Mouse (Mus musculus): Measurements from ENCODE around the gene Gm21954.

Gene Gm21954

DNA sequence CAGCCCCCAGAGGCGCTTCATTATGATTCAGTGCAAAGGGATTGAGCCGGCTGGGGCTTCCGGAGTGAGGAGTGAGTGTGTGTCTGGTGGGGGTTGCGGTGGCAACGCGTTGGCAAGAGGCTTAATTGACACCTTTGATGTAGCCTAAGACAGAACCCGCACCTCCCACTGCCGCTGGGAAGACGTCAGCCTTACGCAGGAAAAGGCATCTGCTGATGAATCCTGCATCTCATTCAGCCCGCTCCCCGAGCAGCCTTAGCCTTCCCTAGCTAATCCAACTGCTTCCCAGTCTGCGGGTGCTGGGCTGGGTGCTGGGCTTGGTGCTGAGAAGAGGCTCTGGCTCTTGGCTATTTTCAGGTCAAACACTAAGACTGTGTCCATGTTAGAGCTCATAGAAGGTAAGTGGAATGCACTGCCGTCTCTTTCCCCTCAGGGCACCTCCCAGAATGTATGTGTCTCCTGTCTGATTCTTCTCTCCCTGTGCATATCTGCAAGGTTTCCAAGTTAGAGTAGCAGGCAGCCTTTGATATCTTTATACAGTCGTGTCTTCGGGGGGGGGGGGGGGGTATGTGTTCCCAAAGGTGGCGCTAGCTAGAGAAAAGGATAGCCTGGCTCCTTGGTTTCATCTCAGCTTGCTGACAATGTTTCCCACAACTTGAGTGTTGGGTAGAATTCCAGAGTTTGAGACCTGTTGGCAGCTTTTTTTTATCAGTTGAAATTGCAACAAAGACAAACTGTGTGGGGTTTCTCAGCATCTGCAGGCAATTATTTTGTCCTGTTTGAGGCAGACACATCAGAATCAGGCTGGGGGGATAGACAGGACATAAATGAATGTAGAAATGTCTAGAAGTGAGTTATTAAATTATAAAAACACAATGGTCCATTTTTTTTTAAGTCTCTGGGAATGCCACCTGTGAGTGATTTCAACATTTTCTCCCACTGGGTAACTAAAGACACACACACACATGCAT, 10.0 kb downstream of the Gm21954 start:
- DNase-seq, result peak; percentile 85 to 87

DNA sequence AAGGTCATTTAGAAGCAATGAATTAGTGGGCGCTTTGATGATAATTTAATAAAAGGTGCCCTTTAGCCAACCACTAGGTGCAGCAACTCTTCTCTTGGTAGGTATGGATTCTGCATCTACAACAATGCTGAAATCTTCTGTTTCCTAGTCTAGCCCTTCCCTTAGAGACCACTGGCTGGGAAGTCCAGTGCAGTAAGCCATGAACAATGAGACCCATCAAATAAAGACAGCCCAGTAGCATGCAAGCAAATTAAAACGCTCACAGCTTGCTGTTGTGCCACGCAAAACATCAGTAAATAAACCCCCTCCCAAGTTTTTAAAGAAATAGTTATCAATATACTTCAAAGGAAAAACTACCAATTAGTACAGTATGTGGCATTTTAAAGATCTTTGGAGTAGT, 10.9 kb downstream of the Gm21954 start:
- no peak for DNase-seq

DNA sequence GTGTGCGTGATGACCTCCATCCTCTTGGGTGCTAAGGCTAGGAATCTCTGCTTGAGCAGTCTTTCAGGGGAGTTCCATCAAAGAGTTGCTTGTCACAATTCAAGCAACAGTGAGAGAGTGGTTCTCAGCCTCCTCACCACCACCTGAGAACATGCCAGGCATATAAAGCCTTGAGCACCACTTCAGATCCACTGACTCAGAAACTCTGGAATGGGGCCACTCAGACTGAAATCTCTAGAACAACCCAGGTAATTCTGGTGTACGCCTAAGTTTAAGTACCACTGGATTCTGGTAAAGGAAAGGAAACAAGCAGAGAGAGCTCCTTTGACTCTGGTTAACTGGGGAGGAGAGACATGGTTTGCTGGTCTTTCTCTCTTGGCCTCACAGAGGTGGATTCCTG, 19.5 kb downstream of the Gm21954 start:
- DNase-seq, result no peak

DNA sequence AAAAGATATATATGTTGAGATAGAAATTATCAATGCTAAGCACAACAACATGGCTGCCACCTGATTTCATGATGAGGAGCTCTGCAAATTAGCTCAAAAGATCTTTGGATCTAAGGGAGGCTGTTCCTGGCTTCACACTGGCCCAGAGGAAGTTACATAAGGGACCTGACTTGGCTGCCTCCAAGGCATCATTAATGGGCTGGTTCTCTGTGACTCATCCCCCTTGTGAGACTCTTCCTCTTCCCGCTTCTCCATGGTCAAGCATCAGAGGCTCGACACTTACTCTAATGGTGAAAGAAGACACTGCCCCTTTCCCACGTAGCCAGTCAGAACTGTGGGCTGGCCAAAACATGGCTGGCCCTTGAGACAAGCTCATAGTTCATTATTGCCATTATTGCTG, 20.1 kb downstream of the Gm21954 start:
- DNase-seq, result no peak

DNA sequence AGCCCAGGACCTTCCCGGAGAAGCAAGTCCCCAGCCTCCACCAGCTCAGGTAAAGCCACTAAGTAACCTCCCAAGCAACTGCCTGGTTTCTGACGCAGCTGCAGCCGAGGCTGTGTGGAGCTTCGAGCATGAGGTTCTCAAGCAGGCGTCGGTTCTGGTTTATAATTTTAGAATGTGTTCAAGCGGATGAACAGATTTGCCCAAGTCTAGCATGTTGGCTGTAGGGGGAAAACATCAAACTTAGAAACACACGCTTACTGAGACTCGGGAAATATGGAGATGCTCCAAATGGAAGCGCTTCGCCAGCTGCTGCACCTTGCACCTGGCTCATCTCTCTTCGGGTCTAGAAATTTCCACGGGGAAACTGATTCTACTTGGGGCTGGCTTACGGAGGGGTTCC, 21.0 kb downstream of the Gm21954 start:
- no peak for DNase-seq

DNA sequence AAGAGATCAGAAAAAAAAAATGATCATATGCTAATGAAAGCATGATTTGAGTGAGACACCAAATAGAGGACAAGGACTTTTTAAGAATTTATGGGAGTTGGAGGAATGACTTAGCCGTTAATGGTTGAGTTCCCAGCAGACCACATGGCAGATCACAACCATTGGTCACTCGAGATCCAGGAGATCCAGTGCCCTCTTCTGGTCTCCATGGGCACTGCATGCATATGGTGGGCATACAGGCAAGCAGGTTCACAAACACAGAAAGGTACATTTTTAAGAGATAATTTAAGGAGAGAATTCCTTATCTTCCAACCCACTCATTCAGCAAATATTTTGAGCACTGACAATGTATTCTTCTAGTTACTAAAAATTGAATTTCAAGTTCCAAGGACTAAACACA, 22.9 kb downstream of the Gm21954 start:
- DNase-seq, result peak in 1 of 2 experiments; percentile 34

DNA sequence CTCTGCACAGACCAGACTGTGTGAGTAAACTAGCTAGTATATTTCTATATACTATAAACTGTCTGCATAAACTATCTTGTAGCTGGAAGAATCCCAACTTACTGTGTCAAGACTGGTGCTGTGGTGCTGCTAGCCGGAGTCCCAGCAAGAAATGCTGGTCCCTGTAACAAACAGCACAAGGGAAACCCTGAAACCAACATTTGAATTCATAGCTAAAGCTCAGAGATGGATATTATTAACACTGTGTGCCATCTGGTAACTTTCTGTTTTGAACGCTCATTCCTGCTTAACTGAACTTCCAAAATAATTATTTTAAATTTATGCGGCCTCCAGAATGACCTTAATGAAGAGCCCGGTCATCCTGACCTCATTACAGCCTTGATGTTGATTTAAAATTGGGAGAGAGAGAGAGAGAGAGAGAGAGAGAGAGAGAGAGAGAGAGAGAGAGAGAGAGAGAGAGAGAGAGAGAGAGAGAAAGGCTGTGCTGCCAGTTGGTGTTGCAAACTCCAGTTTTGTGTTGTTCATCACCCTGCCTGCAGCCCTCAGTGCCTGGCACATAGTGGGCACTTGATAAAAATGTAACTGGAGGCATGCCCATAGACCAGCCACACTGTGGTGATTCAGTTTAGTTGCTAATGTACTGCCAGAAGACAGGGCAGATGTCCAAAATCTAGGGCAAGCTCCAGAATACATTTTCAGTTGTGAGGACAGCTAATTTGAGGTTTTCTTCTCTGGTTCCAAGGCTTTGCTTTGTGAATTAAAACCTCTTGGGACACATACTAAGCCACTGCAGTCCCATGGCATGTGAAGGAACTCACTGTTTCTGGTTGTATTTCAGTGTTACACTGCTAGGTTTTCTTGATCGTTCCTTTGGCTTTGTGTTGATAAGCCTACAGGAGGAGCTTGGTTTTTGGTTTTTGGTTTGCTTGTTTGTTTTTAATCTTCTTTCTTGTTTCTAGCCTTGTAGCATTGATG, 24.2 kb downstream of the Gm21954 start:
- peak; percentile 65 to 75 for DNase-seq

DNA sequence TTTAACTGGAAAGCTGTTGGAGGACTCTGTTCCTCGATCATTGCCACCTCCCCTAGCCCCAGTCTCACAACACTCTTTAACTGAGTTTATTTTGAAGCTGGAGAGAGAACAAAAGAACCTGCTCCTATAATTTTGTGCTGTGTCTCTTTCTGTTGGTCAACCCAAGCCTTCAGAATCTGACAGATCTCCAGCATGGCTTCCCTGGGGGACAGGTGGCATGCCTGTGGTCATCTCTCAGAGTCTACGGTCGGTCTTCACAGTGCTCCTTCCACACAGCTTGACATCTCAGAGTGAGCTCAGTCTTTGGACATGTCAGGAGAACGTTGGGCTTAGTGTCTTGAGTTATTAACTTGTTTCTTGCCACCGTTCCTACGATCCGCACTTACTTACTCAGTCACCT, 25.3 kb downstream of the Gm21954 start:
- no peak for DNase-seq

DNA sequence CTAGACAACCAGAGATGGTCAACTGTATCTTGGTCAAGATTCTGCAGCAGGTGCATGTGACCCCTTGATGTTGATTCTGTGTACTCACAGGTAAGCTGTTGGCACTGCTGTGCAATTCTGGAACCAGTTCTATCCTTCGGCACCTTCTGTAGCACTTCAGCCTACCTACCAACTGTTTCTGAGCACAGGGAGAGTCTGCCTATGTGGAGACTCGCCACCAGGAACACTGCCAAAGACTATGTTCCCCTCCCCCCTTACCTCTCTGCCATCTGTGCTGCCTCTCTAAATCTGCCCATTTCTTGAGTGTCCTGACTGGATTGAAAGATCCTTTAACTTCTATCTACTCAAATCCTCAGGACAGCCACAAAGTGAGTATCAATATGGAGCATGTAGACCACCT, 28.3 kb downstream of the Gm21954 start:
- peak; percentile 79 to 82 for DNase-seq

DNA sequence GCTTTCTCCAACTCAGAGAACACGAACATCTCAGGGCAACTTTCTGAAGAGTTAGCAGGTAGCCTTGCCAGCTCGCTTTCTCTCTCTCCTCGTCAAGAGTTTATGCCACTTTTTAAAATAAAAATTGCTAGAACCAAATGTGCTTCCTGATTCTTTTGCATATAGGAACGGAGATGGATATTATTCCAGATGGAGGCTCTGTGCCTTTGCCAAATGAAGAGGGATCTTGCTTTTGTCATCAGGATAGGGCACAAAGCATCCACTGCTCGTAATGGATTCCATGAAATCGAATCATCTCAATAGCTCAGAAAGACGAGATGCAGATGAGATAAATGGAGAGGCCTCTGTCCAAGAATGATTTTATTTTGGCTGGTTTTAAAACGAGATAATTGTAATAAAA, 28.7 kb downstream of the Gm21954 start:
- DNase-seq, result no peak

DNA sequence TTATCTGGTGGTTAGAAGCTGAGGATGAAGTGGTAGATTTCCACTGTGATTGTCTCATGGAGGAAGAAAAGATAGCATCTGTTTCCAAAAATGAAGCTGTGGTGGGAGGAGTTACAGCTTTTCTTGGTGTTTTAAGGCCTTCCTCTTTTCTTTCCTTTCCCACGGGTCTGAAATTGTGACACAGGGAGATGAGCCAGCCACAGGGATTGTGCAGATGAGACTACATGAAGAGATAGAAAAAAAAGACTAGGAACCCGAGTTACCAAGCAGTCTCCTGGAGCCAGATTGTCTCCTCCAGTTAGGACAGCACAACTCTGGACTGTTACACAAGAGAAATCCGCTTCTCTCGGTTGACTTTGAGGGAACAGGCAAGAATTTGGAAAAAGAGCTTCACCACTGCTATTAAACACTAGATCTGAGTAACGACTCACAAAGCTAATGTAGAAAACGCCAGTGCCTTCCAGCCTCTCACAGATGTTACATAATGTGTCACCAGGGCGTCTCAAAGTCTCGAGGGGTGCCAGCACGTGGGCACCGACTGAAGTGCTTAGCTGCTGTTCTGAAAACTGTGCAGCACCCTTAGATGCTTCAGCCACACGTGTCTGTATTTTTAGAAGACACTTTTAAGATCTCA, 29.9 kb downstream of the Gm21954 start:
- DNase-seq, result peak in 1 of 2 experiments; percentile 18

DNA sequence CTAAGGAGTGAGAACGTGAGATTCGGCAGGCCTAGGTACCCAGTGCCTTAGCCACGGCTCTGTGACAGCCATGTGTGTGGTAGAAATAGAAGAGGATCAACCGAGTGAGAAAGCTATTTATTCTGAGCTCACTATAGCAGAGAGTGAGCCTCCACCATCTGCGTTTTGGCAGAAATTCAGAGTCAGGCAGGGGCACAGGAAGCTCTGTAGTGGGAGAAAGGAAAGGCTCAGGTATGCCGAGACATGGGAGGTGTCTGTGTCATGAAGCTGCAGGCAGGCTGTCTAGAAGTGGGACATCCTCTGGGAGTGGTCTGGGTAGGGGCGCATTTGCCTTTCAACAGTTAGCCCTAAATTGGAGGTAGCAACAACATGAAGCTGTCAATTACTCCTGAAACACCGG, 31.7 kb downstream of the Gm21954 start:
- peak; percentile 72 to 73 for DNase-seq

DNA sequence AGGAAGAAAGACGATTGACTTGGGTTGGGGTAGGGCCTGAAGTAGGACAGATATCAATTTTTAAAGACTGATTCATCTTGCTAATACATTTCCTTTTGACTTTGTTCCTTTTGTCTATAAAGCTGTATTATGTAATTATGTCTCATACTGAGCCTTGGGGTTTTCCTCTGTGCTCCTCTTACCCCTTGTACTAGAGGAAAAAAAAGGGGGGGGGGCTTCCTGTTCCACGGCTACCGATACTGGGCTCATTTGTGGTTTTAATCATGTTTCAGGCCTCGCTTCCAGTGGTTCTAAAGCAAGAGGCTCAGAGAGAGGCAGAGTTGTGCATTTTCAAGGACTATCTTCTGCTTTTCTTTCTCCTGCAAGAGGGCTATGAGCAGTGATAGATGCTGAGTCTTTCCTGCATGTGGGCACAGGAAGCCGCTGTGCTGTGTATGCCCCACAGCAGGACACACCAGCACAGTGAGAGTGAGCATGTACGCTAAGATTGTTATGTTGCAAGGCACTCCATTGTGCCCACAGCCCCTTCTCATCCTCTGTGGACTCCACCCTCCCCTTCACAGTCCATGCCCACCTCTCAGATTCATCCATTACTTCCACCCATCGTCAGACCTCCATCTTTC, 33.1 kb downstream of the Gm21954 start:
- DNase-seq, result no peak

DNA sequence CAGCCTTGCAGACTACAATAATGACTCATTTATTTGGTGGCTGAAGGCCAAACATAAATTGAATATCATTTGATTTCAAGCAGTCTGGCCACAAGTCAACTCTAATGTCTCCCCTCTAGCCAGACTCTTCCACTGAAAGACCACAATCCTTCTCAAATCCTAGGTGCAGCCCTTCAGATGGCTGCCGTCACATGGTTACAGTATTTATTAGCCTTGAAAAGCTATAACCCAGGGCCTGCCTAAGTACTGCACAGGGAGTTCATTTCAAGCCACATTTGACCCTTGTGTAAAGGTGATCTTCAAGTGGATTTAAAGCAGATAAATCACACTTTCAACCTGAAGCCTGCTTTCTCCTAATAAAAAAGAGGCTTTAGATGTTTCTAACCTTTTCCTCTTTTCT, 37.7 kb downstream of the Gm21954 start:
- DNase-seq, result no peak

DNA sequence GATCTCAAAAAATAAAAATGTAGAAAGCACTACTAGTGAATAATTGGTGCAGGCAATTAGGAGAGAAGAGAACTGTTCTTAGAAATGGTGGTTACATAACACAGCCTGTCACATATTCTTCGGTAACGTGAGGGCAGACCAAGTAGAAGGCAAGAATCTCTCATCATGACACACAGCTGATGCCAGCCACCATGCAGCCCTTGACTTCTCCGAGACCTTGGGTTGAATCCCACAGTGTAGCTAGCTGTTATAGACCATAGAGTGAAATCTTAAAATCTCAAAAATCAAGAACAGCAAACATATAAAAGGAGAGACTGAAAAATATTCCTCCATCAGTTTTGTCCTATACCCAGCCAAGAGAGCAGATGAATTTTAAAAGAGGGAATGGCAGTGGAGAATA, 40.8 kb downstream of the Gm21954 start:
- no peak for DNase-seq

DNA sequence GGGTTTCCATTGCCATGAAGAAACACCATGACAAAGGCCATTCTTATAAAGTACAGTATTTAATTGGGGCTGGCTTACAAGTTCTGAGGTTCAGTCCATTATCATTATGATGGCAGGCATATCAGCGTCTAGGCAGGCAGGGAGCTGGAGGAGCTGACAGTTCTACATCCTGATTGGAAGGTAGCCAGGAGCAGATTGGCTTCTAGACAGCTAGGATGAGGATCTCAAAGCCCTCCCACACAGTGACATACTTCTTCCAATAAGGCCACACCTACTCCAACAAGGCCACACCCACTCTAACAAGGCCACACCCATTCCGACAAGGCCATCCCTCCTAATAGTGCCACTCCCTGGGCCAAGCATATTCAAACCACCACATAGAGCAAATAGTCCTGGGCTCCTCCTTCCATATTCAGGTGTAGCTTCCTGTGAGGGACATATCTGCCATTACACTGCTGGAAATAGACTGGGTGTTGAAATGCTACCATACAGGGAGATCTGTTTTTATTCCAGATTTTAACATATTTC, 41.9 kb downstream of the Gm21954 start:
- peak in 1 of 2 experiments; percentile 45 for DNase-seq

DNA sequence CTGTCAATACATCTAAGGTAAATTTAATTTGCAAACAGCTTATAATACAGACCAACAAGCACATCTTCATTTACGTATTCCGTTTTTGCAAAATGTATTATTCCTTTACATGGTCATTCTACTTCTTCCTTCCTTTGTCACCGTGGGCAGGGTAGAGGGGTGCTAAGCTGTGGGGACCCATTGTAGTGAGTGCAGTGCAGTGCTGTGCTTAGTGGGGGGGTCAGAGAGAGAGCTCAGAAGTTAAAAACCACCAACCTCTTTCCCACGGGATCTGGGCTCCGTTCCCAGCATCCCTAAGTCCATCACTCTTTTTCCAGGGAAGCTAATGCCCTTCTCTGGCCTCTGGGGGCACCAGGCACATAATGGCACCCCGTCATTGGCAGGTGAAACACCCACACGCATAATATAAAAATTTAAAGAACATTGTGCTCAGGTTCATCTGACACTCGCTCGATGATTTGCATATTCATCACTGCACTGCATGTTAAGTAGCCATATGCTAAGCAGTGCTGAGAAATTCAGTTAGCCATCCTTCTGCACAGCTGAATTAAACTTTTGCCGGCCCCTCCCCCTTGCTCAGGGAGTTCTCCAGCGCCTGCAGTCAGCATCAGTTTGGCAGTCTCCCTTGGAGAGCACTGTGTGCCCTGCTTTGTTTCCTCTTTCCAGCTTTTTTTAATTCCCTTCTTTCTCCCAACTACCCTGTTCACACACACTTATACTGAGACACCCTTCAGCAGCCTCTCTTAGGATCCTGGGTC, 48.2 kb downstream of the Gm21954 start:
- peak in 1 of 2 experiments; percentile 30 for DNase-seq

DNA sequence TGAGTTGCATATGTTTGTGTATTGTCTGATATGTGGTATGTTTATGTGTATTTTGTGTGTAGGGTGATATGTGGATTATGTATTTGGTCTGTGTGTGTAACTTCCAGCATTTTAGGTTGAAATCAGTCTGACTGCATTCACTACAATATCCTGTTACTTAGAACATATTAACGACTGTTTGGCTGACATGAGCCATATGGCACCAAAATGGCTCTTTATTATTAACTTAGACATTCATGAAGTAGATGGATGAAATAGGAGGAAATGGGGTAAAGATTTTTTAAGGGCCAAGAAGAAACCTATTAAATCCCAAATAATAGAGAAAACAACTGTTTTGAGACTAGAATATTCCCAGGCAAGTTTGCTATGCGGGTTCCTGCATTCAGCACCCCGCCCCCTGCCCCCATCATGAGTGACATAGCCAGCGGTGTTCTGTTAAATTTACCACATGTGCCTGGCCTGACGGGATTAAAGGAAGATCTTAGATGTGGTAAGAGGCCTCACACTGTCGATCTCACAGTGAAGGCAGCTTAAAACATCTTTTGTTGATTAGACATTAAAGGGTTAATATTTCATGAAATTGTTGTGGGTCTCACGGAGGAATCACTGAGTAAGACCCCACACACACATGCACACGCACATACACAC, 51.5 kb downstream of the Gm21954 start:
- no peak for DNase-seq

DNA sequence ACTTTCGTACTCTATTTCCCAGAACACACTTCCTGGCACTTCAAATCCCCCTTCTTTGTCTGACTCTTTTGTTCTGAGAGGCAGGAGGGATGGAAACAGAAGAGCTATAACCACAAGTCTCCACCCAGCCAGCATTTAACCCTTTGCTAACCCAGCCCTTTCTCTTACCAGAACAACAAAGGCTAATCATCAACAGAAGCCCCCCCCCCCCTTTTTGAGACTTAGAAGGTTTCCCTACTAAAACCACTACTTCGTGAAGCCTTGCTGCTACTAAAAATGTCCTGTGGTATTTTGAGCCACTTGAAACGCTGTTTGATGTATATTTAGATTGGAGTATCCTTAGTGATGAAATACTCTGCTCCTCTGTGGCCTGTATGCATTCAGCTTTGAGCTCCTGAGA, 52.7 kb downstream of the Gm21954 start:
- DNase-seq, result no peak

DNA sequence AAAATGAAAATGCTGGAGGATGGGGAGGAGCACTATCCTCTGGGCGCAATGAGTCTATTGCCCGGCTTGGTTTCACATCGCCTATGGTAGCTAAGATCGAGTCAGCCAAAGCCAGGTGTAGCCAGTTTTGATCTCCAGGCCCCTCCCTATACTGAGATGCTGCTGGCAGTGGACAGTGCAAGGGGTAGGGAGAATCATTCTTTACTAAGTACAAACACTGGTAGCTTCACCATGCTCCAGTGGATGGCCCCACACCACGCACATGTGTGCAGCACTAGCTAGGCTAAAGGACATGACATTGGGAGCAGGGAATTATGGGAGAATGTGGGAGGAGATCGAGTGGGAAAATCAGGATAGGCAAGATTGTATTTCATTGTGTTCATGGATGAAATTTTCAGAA, 53.2 kb downstream of the Gm21954 start:
- no peak for DNase-seq

DNA sequence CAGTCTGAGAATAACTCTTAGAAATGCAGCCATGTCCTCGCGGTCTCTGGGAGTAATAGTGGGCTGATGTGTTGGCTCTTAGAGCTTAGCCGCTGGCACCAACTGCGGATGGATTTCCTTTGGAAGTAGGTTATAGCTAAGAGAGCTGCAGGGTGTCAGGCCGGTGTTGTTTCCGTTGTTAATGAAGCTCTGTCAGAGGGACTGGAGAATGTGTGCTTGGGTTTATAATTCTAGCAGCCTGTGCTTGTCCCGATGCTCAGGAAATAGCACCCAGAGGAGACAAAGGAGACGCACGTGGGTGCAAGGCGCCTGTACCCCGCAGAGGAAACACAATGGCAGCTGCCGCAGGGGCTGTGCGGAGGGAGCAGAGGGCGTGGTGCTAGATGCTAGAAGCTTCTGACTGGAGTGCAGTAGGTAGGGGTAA, 56.5 kb downstream of the Gm21954 start:
- peak; percentile 45 to 50 for DNase-seq
